Mouse (Mus musculus): ENCODE data around the gene Prkcz. TPM values are rescaled to one million over a fixed set of nuclear protein-coding genes. Genes with fewer than 3 reads are reported as not detected.

The Prkcz gene
- polyA plus RNA-seq, 1 experiment from 2014 or later, result 45.4 TPM

- no peaks in the 10 kb centered on the region for H3K27me3 ChIP-seq (replicated peaks; ENCODE audit: control insufficient read depth, insufficient read depth, low read length)
- WGBS, result 94% methylated on average over 4 of the region's 4 CpGs
- no peak overlapping the region for H3K9ac ChIP-seq (ENCODE audit: low read length)
- no peak for ATAC-seq
- H3K9me3 ChIP-seq (replicated peaks; ENCODE audit: control insufficient read depth, low read length), result no peaks in the 10 kb centered on the region
- no peak overlapping the region for H3K27ac ChIP-seq (ENCODE audit: low read depth, low read length)
- H3K36me3 ChIP-seq (ENCODE audit: control insufficient read depth, insufficient read depth, low read length), result no peaks in the 10 kb centered on the region
- no peak overlapping the region for H3K4me3 ChIP-seq (ENCODE audit: low read depth, low read length)
- DNase-seq (ENCODE audit: low spot score), result no peak
- no peaks in the 10 kb centered on the region for H3K4me1 ChIP-seq (ENCODE audit: control insufficient read depth, insufficient read depth, low read length)
- no peak overlapping the region for H3K4me2 ChIP-seq (ENCODE audit: low read length)
Observed at GRCm38 (mm10) chr4:155298826-155299225, 62.3 kb downstream of the Prkcz start.

DNA sequence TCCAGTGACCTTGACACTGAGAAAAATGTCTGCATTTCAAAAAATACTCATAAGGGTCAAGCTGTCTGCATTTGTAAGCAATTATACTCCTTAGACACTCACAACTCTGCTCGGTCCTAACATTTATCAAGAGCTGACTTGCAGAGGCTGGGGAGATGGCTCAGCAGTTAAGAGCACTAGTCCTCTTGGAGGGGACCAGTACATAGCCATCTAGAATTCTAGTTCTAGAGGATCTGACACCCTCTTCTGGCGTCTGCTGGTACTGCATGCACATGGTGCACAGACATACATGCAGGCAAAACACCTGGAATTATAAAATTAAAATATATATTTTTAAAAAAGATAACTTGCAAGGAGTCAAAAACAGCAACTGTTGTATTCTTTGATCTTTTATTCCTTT, 64.1 kb downstream of the Prkcz start:
- no peak for ATAC-seq
- Histone ChIP-seq H3K27ac (ENCODE audit: low read depth, low read length) (no peak overlapping the region), H3K4me3 (ENCODE audit: low read depth, low read length) (no peak overlapping the region), H3K4me2 (ENCODE audit: low read length) (no peak overlapping the region), H3K27me3 (replicated peaks; ENCODE audit: control insufficient read depth, insufficient read depth, low read length) (no peaks in the 10 kb centered on the region), H3K36me3 (ENCODE audit: control insufficient read depth, insufficient read depth, low read length) (no peaks in the 10 kb centered on the region), H3K9me3 (replicated peaks; ENCODE audit: control insufficient read depth, low read length) (no peaks in the 10 kb centered on the region), H3K9ac (ENCODE audit: low read length) (no peak overlapping the region), H3K4me1 (ENCODE audit: control insufficient read depth, insufficient read depth, low read length) (no peaks in the 10 kb centered on the region)
- 58% methylated on average over 2 of the region's 2 CpGs for WGBS
- DNase-seq (ENCODE audit: low spot score), result no peak

DNA sequence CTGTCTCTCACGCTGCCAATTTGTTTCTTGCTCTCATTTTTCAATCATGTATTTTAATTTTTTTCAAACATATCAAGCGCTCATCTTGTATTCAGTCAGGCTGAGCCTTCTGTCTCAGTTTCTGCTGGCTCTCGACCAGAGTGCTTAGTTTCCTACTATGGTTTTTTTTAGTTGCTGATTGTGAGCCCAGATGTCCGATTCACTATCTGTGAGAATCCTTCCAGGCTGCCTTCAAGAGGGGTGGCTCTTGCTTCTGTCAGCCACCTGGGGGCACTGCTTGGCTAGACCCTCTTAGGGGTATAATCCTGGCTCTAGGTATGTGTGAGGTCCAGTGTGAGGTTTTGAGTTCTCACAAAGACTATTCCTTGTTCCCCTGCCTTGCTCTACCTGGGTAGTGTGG, 65.2 kb downstream of the Prkcz start:
- peak; percentile 81 for DNase-seq (ENCODE audit: low spot score)
- H3K9ac ChIP-seq (ENCODE audit: low read length), result no peak overlapping the region
- peak; percentile 50; the same call in 1 of the 2 replicates for ATAC-seq
- H3K4me3 ChIP-seq (ENCODE audit: low read depth, low read length), result no peak overlapping the region
- no peaks in the 10 kb centered on the region for H3K27me3 ChIP-seq (replicated peaks; ENCODE audit: control insufficient read depth, insufficient read depth, low read length)
- H3K27ac ChIP-seq (ENCODE audit: low read depth, low read length), result peak overlapping the region; percentile 80
- WGBS, result 61% methylated on average over 4 of the region's 4 CpGs
- H3K4me1 ChIP-seq (ENCODE audit: control insufficient read depth, insufficient read depth, low read length), result no peaks in the 10 kb centered on the region
- no peak overlapping the region for H3K4me2 ChIP-seq (ENCODE audit: low read length)
- no peaks in the 10 kb centered on the region for H3K36me3 ChIP-seq (ENCODE audit: control insufficient read depth, insufficient read depth, low read length)
- no peaks in the 10 kb centered on the region for H3K9me3 ChIP-seq (replicated peaks; ENCODE audit: control insufficient read depth, low read length)

- H3K27me3 ChIP-seq (replicated peaks; ENCODE audit: control insufficient read depth, insufficient read depth, low read length), result no peaks in the 10 kb centered on the region
- ATAC-seq (no peak), DNase-seq (ENCODE audit: low spot score) (no peak)
- no peaks in the 10 kb centered on the region for H3K9me3 ChIP-seq (replicated peaks; ENCODE audit: control insufficient read depth, low read length)
- H3K4me3 ChIP-seq (ENCODE audit: low read depth, low read length), result no peak overlapping the region
- H3K9ac ChIP-seq (ENCODE audit: low read length), result no peak overlapping the region
- no peaks in the 10 kb centered on the region for H3K4me1 ChIP-seq (ENCODE audit: control insufficient read depth, insufficient read depth, low read length)
- H3K4me2 ChIP-seq (ENCODE audit: low read length), result no peak overlapping the region
- H3K27ac ChIP-seq (ENCODE audit: low read depth, low read length), result peak overlapping the region; percentile 80
- WGBS, result 84% methylated on average over 10 of the region's 10 CpGs
- no peaks in the 10 kb centered on the region for H3K36me3 ChIP-seq (ENCODE audit: control insufficient read depth, insufficient read depth, low read length)
Observed at GRCm38 (mm10) chr4:155295026-155295590, 66.1 kb downstream of the Prkcz start.

- Histone ChIP-seq H3K9me3 (replicated peaks; ENCODE audit: control insufficient read depth, low read length) (no peaks in the 10 kb centered on the region), H3K27ac (ENCODE audit: low read depth, low read length) (peak overlapping the region; percentile 29; the same call in 1 of the 2 replicates), H3K9ac (ENCODE audit: low read length) (no peak overlapping the region), H3K36me3 (ENCODE audit: control insufficient read depth, insufficient read depth, low read length) (0 out of 2 replicates have a peak, but pooled peaks cover 2% of the 10 kb centered on the region), H3K27me3 (replicated peaks; ENCODE audit: control insufficient read depth, insufficient read depth, low read length) (no peaks in the 10 kb centered on the region), H3K4me2 (ENCODE audit: low read length) (no peak overlapping the region), H3K4me3 (ENCODE audit: low read depth, low read length) (no peak overlapping the region), H3K4me1 (ENCODE audit: control insufficient read depth, insufficient read depth, low read length) (no peaks in the 10 kb centered on the region)
- DNase-seq (ENCODE audit: low spot score) (no peak), ATAC-seq (no peak)
- WGBS, result 92% methylated on average over 14 of the region's 14 CpGs
Observed at GRCm38 (mm10) chr4:155294381-155294780, 66.8 kb downstream of the Prkcz start.

DNA sequence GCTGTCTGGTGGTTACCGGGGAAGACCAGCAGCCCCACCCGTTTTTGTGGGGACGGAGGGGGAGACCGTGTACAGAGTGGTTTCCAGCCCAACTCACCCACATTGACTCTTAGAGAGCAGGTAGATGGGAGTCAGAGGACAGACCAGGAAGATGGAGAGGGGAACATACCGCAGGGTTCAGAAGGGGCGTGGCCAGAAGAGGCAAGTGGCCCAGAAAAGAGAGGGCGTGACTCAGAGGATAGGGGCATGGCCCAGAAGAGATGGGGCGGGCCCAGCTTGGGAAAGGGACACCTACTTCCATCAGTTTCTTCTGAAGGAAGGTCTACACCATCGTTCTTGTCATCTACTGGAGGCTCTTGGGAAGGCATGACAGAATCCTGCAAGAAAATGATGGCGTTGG, 68.3 kb downstream of the Prkcz start:
- Histone ChIP-seq H3K36me3 (ENCODE audit: control insufficient read depth, insufficient read depth, low read length) (0 out of 2 replicates have a peak, but pooled peaks cover 5% of the 10 kb centered on the region), H3K27ac (ENCODE audit: low read depth, low read length) (no peak overlapping the region), H3K4me3 (ENCODE audit: low read depth, low read length) (no peak overlapping the region), H3K4me2 (ENCODE audit: low read length) (no peak overlapping the region), H3K9ac (ENCODE audit: low read length) (no peak overlapping the region), H3K27me3 (replicated peaks; ENCODE audit: control insufficient read depth, insufficient read depth, low read length) (no peaks in the 10 kb centered on the region), H3K4me1 (ENCODE audit: control insufficient read depth, insufficient read depth, low read length) (no peaks in the 10 kb centered on the region), H3K9me3 (replicated peaks; ENCODE audit: control insufficient read depth, low read length) (no peaks in the 10 kb centered on the region)
- DNase-seq (ENCODE audit: low spot score) (no peak), ATAC-seq (no peak)
- WGBS, result 90% methylated on average over 10 of the region's 10 CpGs

DNA sequence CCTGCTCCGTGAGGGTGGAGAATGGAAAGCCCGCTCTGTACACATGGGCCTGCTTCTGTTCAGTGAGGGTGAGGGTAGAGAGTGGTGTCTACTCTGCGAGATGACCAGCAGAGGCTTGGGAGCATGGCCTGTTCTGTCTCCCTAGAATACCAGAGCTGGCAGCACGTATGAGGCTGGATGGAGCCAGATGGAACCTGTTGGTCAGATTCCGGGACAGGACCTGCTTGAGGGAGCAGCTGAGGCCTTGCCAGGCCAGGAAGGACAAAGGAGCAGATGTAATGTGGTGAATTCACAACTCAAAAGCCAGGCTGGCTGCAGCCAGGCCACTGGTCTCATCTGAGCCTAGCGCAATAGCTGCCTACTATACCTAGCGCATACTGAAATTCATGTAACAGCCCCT, 71.1 kb downstream of the Prkcz start:
- ATAC-seq, result no peak
- Histone ChIP-seq H3K27me3 (replicated peaks; ENCODE audit: control insufficient read depth, insufficient read depth, low read length) (no peaks in the 10 kb centered on the region), H3K36me3 (ENCODE audit: control insufficient read depth, insufficient read depth, low read length) (peaks cover 5% of the 10 kb centered on the region; the same call in 1 of the 2 replicates), H3K4me2 (ENCODE audit: low read length) (no peak overlapping the region), H3K9me3 (replicated peaks; ENCODE audit: control insufficient read depth, low read length) (no peaks in the 10 kb centered on the region), H3K4me3 (ENCODE audit: low read depth, low read length) (no peak overlapping the region), H3K9ac (ENCODE audit: low read length) (no peak overlapping the region), H3K4me1 (ENCODE audit: control insufficient read depth, insufficient read depth, low read length) (no peaks in the 10 kb centered on the region), H3K27ac (ENCODE audit: low read depth, low read length) (no peak overlapping the region)
- no peak for DNase-seq (ENCODE audit: low spot score)
- 89% methylated on average over 7 of the region's 7 CpGs for WGBS

DNA sequence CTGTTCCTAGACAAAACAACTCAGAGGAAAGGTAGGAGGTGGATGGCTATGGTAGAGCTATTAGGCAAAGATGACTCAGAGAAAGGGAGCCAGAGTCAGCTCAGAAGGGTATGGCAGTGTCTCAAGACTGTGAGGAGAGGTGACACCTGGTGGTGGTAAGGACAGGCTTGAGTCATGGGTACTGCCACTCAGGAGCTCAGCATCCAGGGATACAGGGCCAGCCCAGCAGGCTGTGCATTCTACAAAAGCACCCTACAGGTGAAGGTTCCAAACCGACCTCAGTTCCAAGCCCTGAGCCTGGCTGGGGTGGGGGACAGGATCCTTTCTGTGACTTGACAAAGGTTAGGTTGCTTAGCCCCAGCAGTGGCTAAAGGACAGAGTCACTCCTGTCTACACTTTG, 72.6 kb downstream of the Prkcz start:
- peaks cover 5% of the 10 kb centered on the region; the same call in 1 of the 2 replicates for H3K36me3 ChIP-seq (ENCODE audit: control insufficient read depth, insufficient read depth, low read length)
- no peaks in the 10 kb centered on the region for H3K9me3 ChIP-seq (replicated peaks; ENCODE audit: control insufficient read depth, low read length)
- no peak overlapping the region for H3K4me3 ChIP-seq (ENCODE audit: low read depth, low read length)
- no peak for ATAC-seq
- no peak overlapping the region for H3K9ac ChIP-seq (ENCODE audit: low read length)
- no peak for DNase-seq (ENCODE audit: low spot score)
- H3K4me1 ChIP-seq (ENCODE audit: control insufficient read depth, insufficient read depth, low read length), result no peaks in the 10 kb centered on the region
- WGBS, result 74% methylated on average over 1 of the region's 1 CpGs
- no peak overlapping the region for H3K4me2 ChIP-seq (ENCODE audit: low read length)
- H3K27ac ChIP-seq (ENCODE audit: low read depth, low read length), result no peak overlapping the region
- H3K27me3 ChIP-seq (replicated peaks; ENCODE audit: control insufficient read depth, insufficient read depth, low read length), result no peaks in the 10 kb centered on the region

DNA sequence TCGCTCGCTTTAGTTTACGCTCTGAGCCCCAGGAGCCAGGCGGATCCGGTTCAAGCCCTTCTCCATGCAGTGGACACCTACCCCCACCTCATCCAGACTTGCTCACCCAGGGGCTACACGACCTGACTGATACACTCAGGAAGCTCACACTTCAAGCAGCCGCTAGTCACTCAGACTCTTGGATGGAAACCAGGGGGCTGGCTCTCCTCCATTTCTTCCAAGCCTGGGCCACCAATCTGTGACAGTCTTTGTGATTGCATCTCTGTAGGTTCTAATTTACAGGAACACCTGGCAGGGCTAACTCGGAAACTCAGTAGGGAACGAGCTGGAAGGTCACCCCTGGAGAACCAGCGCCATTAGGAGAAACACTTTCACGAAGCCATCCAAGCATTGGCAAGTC, 73.4 kb downstream of the Prkcz start:
- Histone ChIP-seq H3K9me3 (replicated peaks; ENCODE audit: control insufficient read depth, low read length) (no peaks in the 10 kb centered on the region), H3K4me3 (ENCODE audit: low read depth, low read length) (no peak overlapping the region), H3K9ac (ENCODE audit: low read length) (no peak overlapping the region), H3K27me3 (replicated peaks; ENCODE audit: control insufficient read depth, insufficient read depth, low read length) (no peaks in the 10 kb centered on the region), H3K36me3 (ENCODE audit: control insufficient read depth, insufficient read depth, low read length) (peaks cover 5% of the 10 kb centered on the region; the same call in 1 of the 2 replicates), H3K27ac (ENCODE audit: low read depth, low read length) (no peak overlapping the region), H3K4me1 (ENCODE audit: control insufficient read depth, insufficient read depth, low read length) (0 out of 2 replicates have a peak, but pooled peaks cover 2% of the 10 kb centered on the region), H3K4me2 (ENCODE audit: low read length) (no peak overlapping the region)
- WGBS, result 85% methylated on average over 11 of the region's 11 CpGs
- no peak for DNase-seq (ENCODE audit: low spot score)
- ATAC-seq, result no peak

Data from forebrain, embryonic 14.5 days (tissue).